Mouse (Mus musculus) left cerebral cortex, adult 18-20 months (tissue): ENCODE measurements around the gene Coro1b. TPM values are rescaled to one million over a fixed set of nuclear protein-coding genes. Genes with fewer than 3 reads are reported as not detected.

Experiments
- DNase-seq, 2 experiments: peaks; one replicate each; pipeline ENCODE4 v3.0.0; 2021 to 2022; ENCODE audit warnings: low spot score in 2 of 2, mixed read lengths in 1 of 2
- total RNA-seq, 2 experiments: library from RNA; stranded (reverse); gene quantifications; 2 replicates each; pipeline ENCODE4 v1.2.3; 2021

The Coro1b gene
- total RNA-seq, 2 experiments from 2014 or later: 77.9 to 81.3 TPM

GRCm38 (mm10) chr19:4184976-4185975 is 36.9 kb downstream of the Coro1b start:
- DNase-seq: no peak

DNA sequence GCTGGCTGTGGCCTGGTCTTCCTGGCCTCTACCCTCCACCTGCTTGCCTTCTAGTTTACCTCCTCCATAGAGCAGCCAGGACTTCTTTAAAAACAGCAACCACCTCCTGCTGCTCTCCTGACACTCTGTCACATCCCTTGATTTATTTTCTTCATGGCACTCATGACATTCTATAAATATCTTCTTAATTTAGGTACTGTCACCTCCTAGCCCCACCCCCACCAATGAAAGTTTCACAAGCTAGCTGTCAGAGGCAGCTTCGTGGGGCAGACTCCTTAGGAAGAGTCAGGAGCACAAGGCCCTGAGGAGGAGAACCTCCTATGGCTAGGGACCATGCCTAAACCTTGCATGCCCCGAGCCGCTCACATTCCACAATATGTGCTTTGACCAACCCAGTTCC is 38.9 kb downstream of the Coro1b start:
- DNase-seq: no peak

DNA sequence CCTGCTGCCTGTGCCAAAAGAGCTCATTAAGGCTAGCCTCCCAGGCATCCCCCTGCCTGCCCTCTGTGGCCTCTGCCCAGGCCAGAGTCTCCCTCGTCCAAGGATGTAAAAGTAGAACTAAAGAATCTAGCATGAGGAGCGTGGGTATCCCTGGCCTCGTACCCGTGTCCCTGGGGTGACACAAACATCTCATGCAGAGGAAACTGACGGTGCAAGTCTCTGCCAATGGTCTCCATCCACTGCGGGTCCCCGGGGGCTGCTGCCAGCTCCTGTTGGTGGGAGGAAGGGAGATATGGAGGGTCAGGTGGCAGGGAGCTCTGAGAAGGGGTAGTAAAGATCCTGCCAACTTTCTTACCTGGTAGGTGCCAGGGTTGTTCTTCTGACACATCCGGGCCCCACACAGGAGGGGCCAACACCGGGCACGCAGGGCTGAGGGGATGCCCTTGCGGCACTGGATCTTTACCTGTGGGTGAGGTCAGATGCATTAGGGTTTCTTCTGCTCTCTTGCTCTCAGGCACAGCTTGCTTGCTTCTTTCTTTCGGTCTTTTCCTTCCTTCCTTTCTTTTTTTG is 40.7 kb downstream of the Coro1b start:
- no peak for DNase-seq

DNA sequence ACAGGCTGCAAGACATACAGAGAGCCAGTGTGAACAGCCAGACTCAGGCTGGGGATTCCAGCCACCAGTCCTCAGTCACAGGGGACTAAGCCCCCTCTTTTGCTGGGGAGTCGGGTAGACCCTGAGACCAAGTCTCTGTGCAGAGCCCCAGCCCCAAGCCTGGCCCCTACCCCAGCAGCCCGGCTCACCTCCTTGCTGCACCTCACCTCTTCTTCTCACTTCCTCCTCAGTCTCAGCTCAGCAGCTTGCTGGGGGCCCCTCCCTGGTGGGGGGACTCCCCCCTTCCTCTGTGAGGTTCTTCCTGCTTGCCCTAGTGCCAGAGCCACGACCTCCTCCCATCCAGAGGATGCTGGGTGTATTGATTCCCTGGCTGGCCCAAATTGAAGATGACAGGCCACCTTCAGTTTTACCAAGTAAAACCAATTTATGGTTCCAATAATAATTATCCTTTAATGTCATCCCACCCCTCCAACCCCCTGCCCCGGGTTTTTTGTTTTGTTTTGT is 42.5 kb downstream of the Coro1b start, which contains the start of gene Tbc1d10c:
Gene Tbc1d10c (minus strand): TSS at position 454 of the 504 bp plus-strand sequence.
- no peak for DNase-seq

DNA sequence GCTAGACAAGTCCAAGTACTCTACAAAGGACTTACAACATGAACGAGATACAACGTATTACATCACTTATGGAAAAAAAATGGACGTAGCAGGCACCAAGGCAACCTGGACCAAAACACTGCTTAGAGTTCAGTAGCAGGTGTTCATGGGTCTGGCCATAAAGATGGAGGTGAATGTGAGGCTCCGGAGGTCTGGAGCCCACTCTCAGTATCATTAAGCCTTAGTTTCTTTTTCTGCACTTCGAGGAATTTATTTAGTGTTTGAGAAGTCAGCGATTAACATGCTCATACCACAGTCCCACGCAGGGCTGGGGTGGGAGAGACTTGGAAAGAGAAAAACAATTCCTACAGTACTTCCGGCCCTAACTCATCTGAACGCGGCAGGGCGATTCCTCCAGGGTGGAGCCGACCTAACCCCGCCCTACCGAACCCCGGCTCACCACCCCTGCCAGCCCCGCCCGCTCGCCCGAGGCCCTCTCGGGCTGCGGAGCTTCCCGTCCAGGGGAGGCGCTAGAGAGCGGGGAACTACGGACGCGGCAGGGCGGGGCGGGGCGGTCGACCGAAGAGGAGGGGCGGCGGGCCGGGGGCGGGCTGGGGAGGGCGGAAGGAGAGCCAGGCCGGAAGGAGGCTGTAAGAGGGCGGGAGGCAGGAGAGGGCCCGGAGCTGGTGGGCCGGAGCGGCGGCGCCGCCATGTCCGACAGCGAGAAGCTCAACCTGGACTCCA is 43.3 kb downstream of the Coro1b start, which contains the start of gene Ppp1ca:
Gene Ppp1ca (plus strand): TSS at position 538 of the 723 bp plus-strand sequence.
- DNase-seq: peak; percentile 95

GRCm38 (mm10) chr19:4192251-4192985 is 44.0 kb downstream of the Coro1b start:
- DNase-seq: no peak

DNA sequence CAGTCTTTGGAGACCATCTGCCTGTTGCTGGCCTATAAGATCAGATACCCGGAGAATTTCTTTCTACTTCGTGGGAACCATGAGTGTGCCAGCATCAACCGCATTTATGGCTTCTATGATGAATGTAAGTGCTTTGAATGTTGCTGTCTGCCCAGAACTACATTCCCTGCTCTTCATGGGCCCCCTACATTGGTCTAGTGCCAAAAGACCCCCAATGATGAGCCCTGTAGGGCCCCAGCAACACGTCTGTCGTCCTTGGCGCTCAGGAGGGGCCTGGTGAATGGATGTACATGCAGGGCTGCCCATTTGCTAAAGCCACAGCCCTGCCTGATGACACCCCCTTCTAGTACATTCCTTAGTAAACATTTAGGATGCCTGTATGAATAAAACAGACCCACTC is 44.7 kb downstream of the Coro1b start:
- DNase-seq: no peak

GRCm38 (mm10) chr19:4194021-4194724 is 45.8 kb downstream of the Coro1b start:
- no peak for DNase-seq

GRCm38 (mm10) chr19:4194776-4195650 is 46.6 kb downstream of the Coro1b start:
- no peak for DNase-seq

DNA sequence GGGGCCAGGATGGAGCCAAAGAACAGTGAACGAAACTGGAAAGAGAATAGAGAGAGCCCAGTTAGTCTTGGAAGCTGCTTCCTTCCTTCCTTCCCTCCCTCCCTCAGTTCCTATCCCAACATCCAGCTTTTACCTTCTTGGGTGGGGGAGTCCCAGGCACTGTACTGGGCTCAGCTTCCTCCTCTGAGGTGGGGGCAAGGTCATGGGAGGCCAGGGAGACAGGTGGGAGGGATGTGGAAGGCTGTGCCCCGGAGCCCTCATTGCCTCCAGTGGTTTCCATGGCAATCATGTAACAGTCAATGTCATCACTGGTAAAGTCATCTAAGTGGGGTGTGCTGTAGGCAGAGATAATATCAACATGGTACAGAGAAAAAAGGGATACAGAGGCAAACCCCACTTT is 47.6 kb downstream of the Coro1b start:
- DNase-seq: no peak

DNA sequence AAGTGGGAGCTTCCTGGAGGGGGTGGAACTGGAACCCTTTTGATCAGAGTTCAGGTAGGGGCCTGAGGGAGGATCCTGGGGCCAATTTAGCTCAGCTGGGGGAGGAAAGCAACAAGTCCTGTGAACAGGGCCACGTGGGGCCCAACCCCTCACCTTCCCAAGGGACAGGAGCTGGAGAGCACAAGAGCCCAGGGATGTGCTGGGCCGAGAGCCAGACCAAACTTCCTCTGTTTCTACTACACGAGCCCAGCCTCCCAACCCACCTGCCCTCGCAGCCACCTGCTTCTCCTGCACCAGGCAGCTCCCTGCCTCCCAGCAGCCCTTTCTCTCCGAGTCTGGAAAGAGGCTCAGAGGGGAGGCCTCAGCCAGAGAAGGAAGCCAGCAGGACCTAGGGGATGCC is 48.1 kb downstream of the Coro1b start:
- peak in 1 of 2 experiments; percentile 23 for DNase-seq

GRCm38 (mm10) chr19:4197180-4197579 is 48.8 kb downstream of the Coro1b start:
- DNase-seq: no peak

DNA sequence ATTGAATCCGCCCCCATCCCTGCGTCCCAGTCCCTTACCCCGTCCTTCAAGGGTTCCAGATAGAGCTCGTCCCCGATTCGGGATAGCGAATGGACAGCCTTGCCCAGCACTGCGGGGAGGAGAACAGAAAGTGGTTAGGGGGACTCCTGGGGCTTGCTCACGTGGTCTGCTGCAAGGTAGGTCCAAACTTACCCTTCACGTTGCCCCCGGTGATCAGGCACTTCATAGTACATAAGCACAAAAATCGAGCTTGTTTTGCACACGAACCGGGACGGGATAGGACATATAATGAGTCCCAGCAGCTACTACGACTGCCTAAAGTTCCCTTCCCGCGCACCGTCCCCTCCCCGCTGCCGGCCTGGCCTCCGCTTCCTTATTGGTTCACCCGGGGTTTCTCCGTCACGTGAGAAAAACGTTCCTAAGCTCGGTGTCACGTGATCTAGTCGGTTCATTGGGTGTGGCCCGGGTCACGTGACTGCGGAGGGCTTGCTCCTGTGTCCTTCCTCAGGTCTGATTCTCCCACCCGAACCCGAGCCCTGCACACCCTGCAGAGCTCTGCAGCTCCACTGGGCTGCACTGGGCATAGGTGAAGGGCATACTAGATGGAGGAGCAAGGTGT is 53.0 kb downstream of the Coro1b start, which contains the start of gene Rad9a:
Gene Rad9a (minus strand): TSS at position 372 of the 619 bp plus-strand sequence.
- peak; percentile 95 to 97 for DNase-seq

GRCm38 (mm10) chr19:4202149-4202548 is 53.7 kb downstream of the Coro1b start:
- no peak for DNase-seq

- no peak for DNase-seq
Measured at GRCm38 (mm10) chr19:4203148-4203547, 54.7 kb downstream of the Coro1b start.
